Mouse (Mus musculus) bone marrow macrophage, adult 2 months (primary cell): ENCODE data around the gene Rell1.

Experiments used
- CTCF ChIP-seq: IDR thresholded peaks from 2 replicates; pipeline ENCODE4 v1.5.1; 2012; ENCODE audit warnings: low read depth, mild to moderate bottlenecking, low read length, moderate library complexity
- POLR2A ChIP-seq: IDR thresholded peaks from 2 replicates; pipeline ENCODE4 v1.6.1; 2012; ENCODE audit warnings: mild to moderate bottlenecking, low read depth, low read length, borderline replicate concordance

DNA sequence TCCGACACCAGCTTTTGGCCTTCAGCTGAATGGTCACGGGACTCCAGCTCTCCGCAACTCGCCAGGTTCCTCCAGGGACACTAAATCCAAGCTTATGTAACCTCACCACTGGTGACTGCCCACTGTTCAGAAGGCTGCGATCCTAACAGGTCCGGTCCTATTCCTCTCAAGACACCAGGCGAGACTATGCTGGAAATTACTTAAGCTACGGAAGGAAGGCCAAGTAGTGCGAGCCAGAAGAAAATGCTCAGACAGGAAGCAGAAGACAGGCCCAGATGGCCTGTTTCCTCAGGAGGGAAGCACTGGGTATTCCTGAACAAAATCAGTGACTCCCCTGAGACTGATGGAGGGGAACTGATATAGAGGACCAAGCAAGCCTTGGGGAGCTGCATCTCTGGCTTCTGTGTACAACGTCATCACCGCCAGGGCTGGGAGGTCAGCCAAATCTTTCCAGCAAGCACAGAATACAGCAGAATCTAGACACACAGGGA is 17.2 kb downstream of the Rell1 start:
- TF ChIP-seq CTCF (no peak), POLR2A (no peak)
